Comparison of ENCODE assay signal across 18 mouse cellular contexts in the genomic region with DNA sequence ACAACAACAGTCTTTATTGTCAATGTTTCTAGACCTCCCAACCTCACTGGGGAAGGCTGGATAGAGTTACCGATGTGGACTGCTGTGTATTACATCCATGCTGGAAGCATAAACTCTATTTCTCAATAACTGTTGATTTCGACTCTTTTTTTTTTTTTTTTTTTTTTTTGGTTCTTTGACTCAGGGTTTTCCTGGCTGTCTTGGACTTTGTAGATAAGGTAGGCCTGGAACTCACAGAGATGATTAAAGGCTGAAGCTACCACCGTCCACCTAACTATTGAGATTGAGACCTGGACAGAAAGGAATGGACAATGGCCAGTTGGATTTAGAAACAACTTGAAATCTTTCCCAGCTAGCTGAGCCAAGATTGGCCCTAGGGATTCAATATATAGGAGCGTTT. TPM values are rescaled to one million over a fixed set of nuclear protein-coding genes. Genes with fewer than 3 reads are reported as not detected.
DNase-seq lines count a peak whose midpoint lies in the region; ATAC-seq and TF ChIP-seq lines count a peak whose summit lies in the region.
"Had no signal": no experiment of that assay in that cellular context is flagged by ENCODE, and none has a peak within 500 bp of the region (broad histone marks: within the 10 kb centered on the region; RNA-seq: fewer than 3 reads in every experiment).

No protein-coding gene starts in this region.

- no peaks in the 10 kb centered on the region for H3K27me3 ChIP-seq in embryonic facial prominence, embryonic 13.5 days
- no peaks in the 10 kb centered on the region for H3K27me3 ChIP-seq in embryonic facial prominence, embryonic 10.5 days (replicated peaks; ENCODE audit: low read depth, poor library complexity, severe bottlenecking)
- no peaks in the 10 kb centered on the region for H3K27me3 ChIP-seq in lung, embryonic 14.5 days (ENCODE audit: insufficient read depth, low read length)
- no peaks in the 10 kb centered on the region for H3K27me3 ChIP-seq in G1E (ENCODE audit: insufficient read depth, low read length)
- H3K27me3 ChIP-seq in liver, embryonic 14.5 days (ENCODE audit: control insufficient read depth, insufficient read depth, low read length), result no peaks in the 10 kb centered on the region
- H3K27me3 ChIP-seq: heart, embryonic 12.5 days had no signal

- no peak for DNase-seq in embryonic facial prominence, embryonic 10.5 days (ENCODE audit: low spot score)
- DNase-seq in lung, embryonic 14.5 days, result no peak
- no peak for DNase-seq in lung, postnatal 36 days
- no peak for DNase-seq in G1E (ENCODE audit: low spot score)
- DNase-seq in liver, embryonic 14.5 days (ENCODE audit: low read depth in 3 of 3, low spot score in 3 of 3), result peak in 2 of 3 experiments; percentile 45 to 55
- DNase-seq in left cerebral cortex, adult 11 months (ENCODE audit: low spot score), result no peak
- DNase-seq in thymus, adult 18-20 months, result no peak
- DNase-seq: adrenal gland, postnatal 14 days; cerebellum, postnatal 25 days; gastrocnemius, postnatal 14 days; kidney, adult 11 months; kidney, postnatal 36 days; layer of hippocampus, postnatal 36 days; right cerebral cortex, postnatal 14 days; thymus, postnatal 25 days had no signal

- H3K4me3 ChIP-seq in embryonic facial prominence, embryonic 13.5 days, result no peak overlapping the region
- H3K4me3 ChIP-seq in embryonic facial prominence, embryonic 10.5 days, result no peak overlapping the region
- H3K4me3 ChIP-seq in lung, embryonic 14.5 days (ENCODE audit: low read depth, low read length), result 0 out of 2 replicates have a peak overlapping the region, but pooled peaks have one; percentile 97
- peak overlapping the region; percentile 91; the same call in 1 of the 2 replicates for H3K4me3 ChIP-seq in G1E (ENCODE audit: low read depth, low read length)
- peak overlapping the region in 1 of 2 experiments; percentile 100; a peak in 2 of 4 replicates for H3K4me3 ChIP-seq in liver, embryonic 14.5 days (ENCODE audit: insufficient read depth in 1 of 2, low read depth in 2 of 2, low read length in 2 of 2)

- ATAC-seq in embryonic facial prominence, embryonic 13.5 days (ENCODE audit: insufficient number of reproducible peaks, insufficient read depth, low FRiP score, low TSS enrichment, low read depth), result no peak
- no peak for ATAC-seq in lung, embryonic 14.5 days (ENCODE audit: insufficient read depth)
- no peak for ATAC-seq in G1E (ENCODE audit: extremely low read depth, insufficient number of reproducible peaks, low FRiP score, poor library complexity, severe bottlenecking)
- no peak for ATAC-seq in liver, embryonic 14.5 days (ENCODE audit: insufficient read depth)

- no peaks in the 10 kb centered on the region for H3K9me3 ChIP-seq in embryonic facial prominence, embryonic 13.5 days
- no peaks in the 10 kb centered on the region for H3K9me3 ChIP-seq in embryonic facial prominence, embryonic 10.5 days
- no peaks in the 10 kb centered on the region for H3K9me3 ChIP-seq in lung, embryonic 14.5 days (ENCODE audit: low read depth, low read length)
- H3K9me3 ChIP-seq in G1E (replicated peaks), result no peaks in the 10 kb centered on the region
- no peaks in the 10 kb centered on the region for H3K9me3 ChIP-seq in liver, embryonic 14.5 days (ENCODE audit: control insufficient read depth, low read length)
- H3K9me3 ChIP-seq: heart, embryonic 12.5 days had no signal

- TF ChIP-seq EP300 in liver, embryonic 14.5 days (IDR thresholded peaks at IDR 0.05; ENCODE audit: low read depth), result peak; percentile 48; the same call in 1 of the 2 replicates

- 91% methylated on average over 4 of the region's 4 CpGs for WGBS in embryonic facial prominence, embryonic 13.5 days
- 93% methylated on average over 4 of the region's 4 CpGs for WGBS in embryonic facial prominence, embryonic 10.5 days
- 92% methylated on average over 4 of the region's 4 CpGs for WGBS in lung, embryonic 14.5 days
- WGBS in liver, embryonic 14.5 days (ENCODE audit: insufficient replicate concordance), result 51% methylated on average over 4 of the region's 4 CpGs

- H3K27ac ChIP-seq in embryonic facial prominence, embryonic 13.5 days, result no peak overlapping the region
- no peak overlapping the region for H3K27ac ChIP-seq in embryonic facial prominence, embryonic 10.5 days (replicated peaks)
- H3K27ac ChIP-seq in lung, embryonic 14.5 days (ENCODE audit: low read depth), result no peak overlapping the region
- H3K27ac ChIP-seq in liver, embryonic 14.5 days, result peak overlapping the region; percentile 93

- peaks cover 18% of the 10 kb centered on the region for H3K4me1 ChIP-seq in embryonic facial prominence, embryonic 13.5 days
- H3K4me1 ChIP-seq in embryonic facial prominence, embryonic 10.5 days, result peaks cover 11% of the 10 kb centered on the region; the same call in 1 of the 2 replicates
- H3K4me1 ChIP-seq in lung, embryonic 14.5 days (ENCODE audit: insufficient read depth), result no peaks in the 10 kb centered on the region
- H3K4me1 ChIP-seq in G1E (ENCODE audit: insufficient read depth, low read depth, low read length), result peaks cover 41% of the 10 kb centered on the region
- H3K4me1 ChIP-seq in liver, embryonic 14.5 days (replicated peaks; ENCODE audit: control insufficient read depth in 2 of 2, insufficient read depth in 2 of 2, low read length in 1 of 2), result peaks cover 39 to 61% of the 10 kb centered on the region in 2 experiments

- H3K4me2 ChIP-seq in embryonic facial prominence, embryonic 13.5 days, result peak overlapping the region; percentile 47; the same call in 1 of the 2 replicates
- H3K4me2 ChIP-seq in lung, embryonic 14.5 days, result no peak overlapping the region
- peak overlapping the region; percentile 77 for H3K4me2 ChIP-seq in liver, embryonic 14.5 days (ENCODE audit: low read depth)

- peaks cover 22% of the 10 kb centered on the region for H3K36me3 ChIP-seq in embryonic facial prominence, embryonic 13.5 days
- peaks cover 32% of the 10 kb centered on the region for H3K36me3 ChIP-seq in embryonic facial prominence, embryonic 10.5 days (replicated peaks)
- H3K36me3 ChIP-seq in lung, embryonic 14.5 days (ENCODE audit: insufficient read depth), result peaks cover 24% of the 10 kb centered on the region
- peaks cover 41% of the 10 kb centered on the region for H3K36me3 ChIP-seq in G1E (replicated peaks)
- peaks cover 26% of the 10 kb centered on the region for H3K36me3 ChIP-seq in liver, embryonic 14.5 days (replicated peaks; ENCODE audit: control insufficient read depth, insufficient read depth, low read depth)

- H3K9ac ChIP-seq in embryonic facial prominence, embryonic 13.5 days, result no peak overlapping the region
- no peak overlapping the region for H3K9ac ChIP-seq in lung, embryonic 14.5 days
- H3K9ac ChIP-seq in liver, embryonic 14.5 days (replicated peaks), result peak overlapping the region; percentile 31

- TF ChIP-seq CTCF in lung, embryonic 14.5 days (IDR thresholded peaks at IDR 0.05; ENCODE audit: low read depth), result no peak
- no peak for TF ChIP-seq CTCF in G1E (IDR thresholded peaks at IDR 0.05; ENCODE audit: low read depth, low read length)
- TF ChIP-seq CTCF in liver, embryonic 14.5 days (IDR thresholded peaks at IDR 0.05; ENCODE audit: low read depth), result no peak

RNA-seq across cellular contexts. Expression of gene Srsf5, which starts 1.1 kb away (rescaled TPM):
- 681 and 707 TPM in 2 replicates for polyA plus RNA-seq in embryonic facial prominence, embryonic 13.5 days (2015; fragmentation: Nextera tagmentation; extraction: Ambion mirVana)
- polyA plus RNA-seq in embryonic facial prominence, embryonic 10.5 days (2016; fragmentation: Nextera tagmentation; extraction: Ambion mirVana), result 477 and 521 TPM in 2 replicates
- 357 and 378 TPM in 2 replicates for polyA plus RNA-seq in lung, embryonic 14.5 days (2014; fragmentation: Nextera tagmentation; extraction: Ambion mirVana)
- total RNA-seq in G1E (2014; fragmentation: Nextera tagmentation), result 655 and 656 TPM in 2 replicates
- total RNA-seq in G1E (2017), result 895 and 1,080 TPM in 2 replicates
- polyA plus RNA-seq in G1E (2012), result 111 and 297 TPM in 2 replicates
- 176 and 281 TPM in 2 replicates for polyA plus RNA-seq in liver, embryonic 14.5 days (2012; rRNA removed)
- 162 and 189 TPM in 2 replicates for polyA plus RNA-seq in liver, embryonic 14.5 days (2014; fragmentation: Nextera tagmentation; extraction: Ambion mirVana)

RNA-seq across cellular contexts. Expression of gene Slc10a1, which starts 24.3 kb away (rescaled TPM):
- polyA plus RNA-seq in embryonic facial prominence, embryonic 13.5 days (2015; fragmentation: Nextera tagmentation; extraction: Ambion mirVana), result 0.94 and 1.7 TPM in 2 replicates
- polyA plus RNA-seq in embryonic facial prominence, embryonic 10.5 days (2016; fragmentation: Nextera tagmentation; extraction: Ambion mirVana), result 0.64 and 0.82 TPM in 2 replicates
- polyA plus RNA-seq in lung, embryonic 14.5 days (2014; fragmentation: Nextera tagmentation; extraction: Ambion mirVana), result 0.53 and 1.0 TPM in 2 replicates
- total RNA-seq in G1E (2014; fragmentation: Nextera tagmentation) (not detected in 2 replicates), G1E (2017) (0.44 and 0.52 TPM in 2 replicates)
- polyA plus RNA-seq in G1E (2012), result not detected in 2 replicates
- 1.7 and 2.0 TPM in 2 replicates for polyA plus RNA-seq in liver, embryonic 14.5 days (2012; rRNA removed)
- 3.8 and 4.0 TPM in 2 replicates for polyA plus RNA-seq in liver, embryonic 14.5 days (2014; fragmentation: Nextera tagmentation; extraction: Ambion mirVana)
- total RNA-seq: gastrocnemius, postnatal 14 days; hematopoietic stem cell, adult 5-6 weeks; layer of hippocampus, postnatal 36 days had no signal

Comparison
In these comparisons a context has a peak if more than half of its experiments do, and no peak if none do; other contexts are left out.
1. H3K4me3 ChIP-seq: peak in lung, embryonic 14.5 days (single experiment) and G1E (single experiment); none in embryonic facial prominence, embryonic 13.5 days (single experiment) and embryonic facial prominence, embryonic 10.5 days (single experiment).
2. DNase-seq: peak in liver, embryonic 14.5 days (2 of 3); none in embryonic facial prominence, embryonic 10.5 days (single experiment), lung, embryonic 14.5 days (single experiment), lung, postnatal 36 days (single experiment), G1E (single experiment), left cerebral cortex, adult 11 months (single experiment) and thymus, adult 18-20 months (0 of 2).